Comparison of ENCODE assay signal across 8 mouse cellular contexts in the genomic region with DNA sequence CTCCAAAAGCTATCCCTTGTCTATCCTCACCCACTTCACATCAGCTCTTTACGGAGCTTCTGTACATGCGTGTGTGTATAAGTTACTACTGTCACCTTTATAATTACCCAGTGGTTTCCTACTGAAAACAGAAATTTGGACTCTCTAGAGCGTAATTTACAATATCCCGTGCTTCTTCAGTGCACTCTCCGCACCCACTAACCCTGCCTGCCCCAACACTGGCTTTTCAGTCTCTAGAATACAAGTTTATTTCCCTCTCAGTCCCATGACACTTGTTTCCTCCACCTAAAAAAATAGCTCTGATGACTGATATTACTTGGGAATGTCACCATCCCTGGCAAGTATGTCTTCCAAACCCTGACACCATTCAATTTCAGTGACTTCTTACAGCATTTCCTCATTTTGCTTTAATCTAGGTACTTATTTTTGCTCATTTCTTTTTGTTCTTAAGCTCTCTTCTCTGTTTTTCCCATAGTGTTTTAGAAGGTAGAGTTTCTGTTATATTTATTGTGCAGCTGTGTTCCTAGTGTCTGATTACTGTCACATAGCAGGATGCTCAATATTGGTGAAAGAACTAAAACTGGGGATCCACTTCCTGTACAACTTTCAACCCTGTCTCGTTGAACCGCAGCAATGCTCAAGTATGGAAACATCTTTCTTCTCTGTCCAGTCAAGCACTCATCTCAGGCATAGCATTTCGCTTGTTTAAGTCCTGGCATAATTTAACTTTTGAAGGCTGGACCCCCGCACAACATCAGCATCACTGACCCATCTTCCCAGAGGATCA. TPM values are rescaled to one million over a fixed set of nuclear protein-coding genes. Genes with fewer than 3 reads are reported as not detected.
DNase-seq lines count a peak whose midpoint lies in the region; ATAC-seq and TF ChIP-seq lines count a peak whose summit lies in the region.

No protein-coding gene starts in this region.

- peaks cover 33% of the 10 kb centered on the region for H3K4me1 ChIP-seq in kidney, embryonic 16.5 days (ENCODE audit: insufficient read depth, low read length)
- peaks cover 26% of the 10 kb centered on the region for H3K4me1 ChIP-seq in hindbrain, postnatal 0 days (ENCODE audit: insufficient read depth, low read length)
- peaks cover 60% of the 10 kb centered on the region for H3K4me1 ChIP-seq in midbrain, embryonic 15.5 days

- TF ChIP-seq CTCF in hindbrain, postnatal 0 days (IDR thresholded peaks at IDR 0.05; ENCODE audit: low read depth): no peak

- ATAC-seq in kidney, embryonic 16.5 days (ENCODE audit: low FRiP score, low TSS enrichment): no peak
- peak; percentile 2; the same call in 1 of the 2 replicates for ATAC-seq in common myeloid progenitor, adult 5-6 weeks (replicated peaks; ENCODE audit: low read depth, poor library complexity, severe bottlenecking)
- ATAC-seq in hindbrain, postnatal 0 days: no peak
- ATAC-seq in midbrain, embryonic 15.5 days (replicated peaks): no peak

- H3K27ac ChIP-seq in kidney, embryonic 16.5 days (ENCODE audit: low read length): peak overlapping the region; percentile 100
- peak overlapping the region; percentile 99 for H3K27ac ChIP-seq in hindbrain, postnatal 0 days
- H3K27ac ChIP-seq in midbrain, embryonic 15.5 days: peak overlapping the region; percentile 99

- no peaks in the 10 kb centered on the region for H3K27me3 ChIP-seq in kidney, embryonic 16.5 days (ENCODE audit: insufficient read depth, low read length)
- H3K27me3 ChIP-seq in hindbrain, postnatal 0 days (ENCODE audit: insufficient read depth, low read length): no peaks in the 10 kb centered on the region
- H3K27me3 ChIP-seq in midbrain, embryonic 15.5 days (replicated peaks): no peaks in the 10 kb centered on the region

- peak overlapping the region; percentile 90 for H3K9ac ChIP-seq in kidney, embryonic 16.5 days (replicated peaks; ENCODE audit: low read length)
- peak overlapping the region; percentile 75 for H3K9ac ChIP-seq in hindbrain, postnatal 0 days (replicated peaks; ENCODE audit: low read length)
- H3K9ac ChIP-seq in midbrain, embryonic 15.5 days: peak overlapping the region; percentile 76

- H3K9me3 ChIP-seq in kidney, embryonic 16.5 days (ENCODE audit: low read length): no peaks in the 10 kb centered on the region
- no peaks in the 10 kb centered on the region for H3K9me3 ChIP-seq in hindbrain, postnatal 0 days (ENCODE audit: low read length)
- H3K9me3 ChIP-seq in midbrain, embryonic 15.5 days: no peaks in the 10 kb centered on the region

- no peak for DNase-seq in kidney, postnatal 25 days
- DNase-seq in hindbrain, postnatal 0 days (ENCODE audit: low spot score): no peak
- no peak for DNase-seq in adrenal gland, postnatal 36 days
- DNase-seq in left cerebral cortex, adult 11 months (ENCODE audit: low spot score): no peak
- no peak for DNase-seq in T-cell, adult 2 months (ENCODE audit: low spot score)

- 31% methylated on average over 9 of the region's 9 CpGs for WGBS in kidney, embryonic 16.5 days
- 44% methylated on average over 9 of the region's 9 CpGs for WGBS in hindbrain, postnatal 0 days
- 43% methylated on average over 9 of the region's 9 CpGs for WGBS in midbrain, embryonic 15.5 days

- peak overlapping the region; percentile 73 for H3K4me3 ChIP-seq in kidney, embryonic 16.5 days (ENCODE audit: low read length)
- peak overlapping the region; percentile 50 for H3K4me3 ChIP-seq in hindbrain, postnatal 0 days (ENCODE audit: low read length)
- H3K4me3 ChIP-seq in midbrain, embryonic 15.5 days: peak overlapping the region; percentile 48

- H3K36me3 ChIP-seq in kidney, embryonic 16.5 days (ENCODE audit: insufficient read depth, low read length): no peaks in the 10 kb centered on the region
- H3K36me3 ChIP-seq in hindbrain, postnatal 0 days (ENCODE audit: insufficient read depth, low read length): no peaks in the 10 kb centered on the region
- no peaks in the 10 kb centered on the region for H3K36me3 ChIP-seq in midbrain, embryonic 15.5 days (replicated peaks)

- H3K4me2 ChIP-seq in kidney, embryonic 16.5 days (replicated peaks; ENCODE audit: low read depth, low read length): peak overlapping the region; percentile 72
- peak overlapping the region; percentile 80 for H3K4me2 ChIP-seq in hindbrain, postnatal 0 days (ENCODE audit: low read depth, low read length)
- peak overlapping the region; percentile 81 for H3K4me2 ChIP-seq in midbrain, embryonic 15.5 days

RNA-seq across cellular contexts. Expression of gene Polr2a, which starts 0.9 kb away (rescaled TPM):
- polyA plus RNA-seq in kidney, embryonic 16.5 days (2015; fragmentation: Nextera tagmentation; extraction: Ambion mirVana): 28.3 and 33.6 TPM in 2 replicates
- 59.3 and 132 TPM in 2 replicates for total RNA-seq in common myeloid progenitor, adult 5-6 weeks (2017)
- total RNA-seq in hindbrain, postnatal 0 days (2014; rRNA removed): 18.3 and 18.8 TPM in 2 replicates
- 9.1 and 10.5 TPM in 2 replicates for polyA plus RNA-seq in hindbrain, postnatal 0 days (2015; fragmentation: Nextera tagmentation; extraction: Ambion mirVana)
- 15.9 and 17.4 TPM in 2 replicates for polyA plus RNA-seq in midbrain, embryonic 15.5 days (2015; fragmentation: Nextera tagmentation; extraction: Ambion mirVana)
- 10 to 100 TPM; 86.4 to 90.3 TPM for total RNA-seq in adrenal gland, postnatal 36 days (2021)

RNA-seq across cellular contexts. Expression of gene Slc35g3, which starts 4.3 kb away (rescaled TPM):
- polyA plus RNA-seq in kidney, embryonic 16.5 days (2015; fragmentation: Nextera tagmentation; extraction: Ambion mirVana): 0.25 and 0.64 TPM in 2 replicates
- not detected in 2 replicates for total RNA-seq in common myeloid progenitor, adult 5-6 weeks (2017)
- 0.72 TPM in 1 of 2 replicates, not detected in the other for total RNA-seq in hindbrain, postnatal 0 days (2014; rRNA removed)
- 0.11 and 0.15 TPM in 2 replicates for polyA plus RNA-seq in hindbrain, postnatal 0 days (2015; fragmentation: Nextera tagmentation; extraction: Ambion mirVana)
- 0.17 and 0.26 TPM in 2 replicates for polyA plus RNA-seq in midbrain, embryonic 15.5 days (2015; fragmentation: Nextera tagmentation; extraction: Ambion mirVana)
- not detected for total RNA-seq in adrenal gland, postnatal 36 days (2021)

RNA-seq across cellular contexts. Expression of gene Zbtb4, which starts 8.2 kb away (rescaled TPM):
- 2.9 TPM in 2 replicates for polyA plus RNA-seq in kidney, embryonic 16.5 days (2015; fragmentation: Nextera tagmentation; extraction: Ambion mirVana)
- 2.2 and 2.6 TPM in 2 replicates for total RNA-seq in common myeloid progenitor, adult 5-6 weeks (2017)
- total RNA-seq in hindbrain, postnatal 0 days (2014; rRNA removed): 39.2 and 39.9 TPM in 2 replicates
- polyA plus RNA-seq in hindbrain, postnatal 0 days (2015; fragmentation: Nextera tagmentation; extraction: Ambion mirVana): 4.6 and 4.9 TPM in 2 replicates
- 4.1 and 4.3 TPM in 2 replicates for polyA plus RNA-seq in midbrain, embryonic 15.5 days (2015; fragmentation: Nextera tagmentation; extraction: Ambion mirVana)
- 10 to 100 TPM; 57.7 to 63.8 TPM for total RNA-seq in adrenal gland, postnatal 36 days (2021)

RNA-seq across cellular contexts. Expression of gene Chrnb1, which starts 38.2 kb away (rescaled TPM):
- polyA plus RNA-seq in kidney, embryonic 16.5 days (2015; fragmentation: Nextera tagmentation; extraction: Ambion mirVana): 12.9 and 13.8 TPM in 2 replicates
- 0.27 and 1.5 TPM in 2 replicates for total RNA-seq in common myeloid progenitor, adult 5-6 weeks (2017)
- total RNA-seq in hindbrain, postnatal 0 days (2014; rRNA removed): 1.5 TPM in 1 of 2 replicates, not detected in the other
- polyA plus RNA-seq in hindbrain, postnatal 0 days (2015; fragmentation: Nextera tagmentation; extraction: Ambion mirVana): 0.85 and 1.5 TPM in 2 replicates
- 0.98 and 1.2 TPM in 2 replicates for polyA plus RNA-seq in midbrain, embryonic 15.5 days (2015; fragmentation: Nextera tagmentation; extraction: Ambion mirVana)
- 1 to 10 TPM; 1.1 to 1.8 TPM for total RNA-seq in adrenal gland, postnatal 36 days (2021)

RNA-seq across cellular contexts. Expression of gene Fgf11, which starts 44.2 kb away (rescaled TPM):
- polyA plus RNA-seq in kidney, embryonic 16.5 days (2015; fragmentation: Nextera tagmentation; extraction: Ambion mirVana): 2.6 and 3.0 TPM in 2 replicates
- total RNA-seq in common myeloid progenitor, adult 5-6 weeks (2017): 2.5 TPM in 1 of 2 replicates, not detected in the other
- 19.1 and 19.2 TPM in 2 replicates for total RNA-seq in hindbrain, postnatal 0 days (2014; rRNA removed)
- polyA plus RNA-seq in hindbrain, postnatal 0 days (2015; fragmentation: Nextera tagmentation; extraction: Ambion mirVana): 3.8 and 4.4 TPM in 2 replicates
- polyA plus RNA-seq in midbrain, embryonic 15.5 days (2015; fragmentation: Nextera tagmentation; extraction: Ambion mirVana): 3.7 and 4.5 TPM in 2 replicates
- total RNA-seq in adrenal gland, postnatal 36 days (2021): 1 to 10 TPM; 3.9 to 8.6 TPM

Comparison
In these comparisons a context has a peak if more than half of its experiments do, and no peak if none do; other contexts are left out.
1. RNA of gene Zbtb4, which starts 8.2 kb away (total RNA-seq): 57.7 to 63.8 TPM in adrenal gland, postnatal 36 days and 39.2 to 39.9 TPM in hindbrain, postnatal 0 days; 2.2 to 2.6 TPM in common myeloid progenitor, adult 5-6 weeks; every median in the first group is over 10 times any median in the second.
2. Peak in every context shown above with its lines, with median percentiles within 50 percentile points of each other: H3K27ac ChIP-seq, H3K4me2 ChIP-seq, H3K4me3 ChIP-seq and H3K9ac ChIP-seq.